Mouse (Mus musculus): Measurements from ENCODE around the gene Igsf3. TPM values are rescaled to one million over a fixed set of nuclear protein-coding genes. Genes with fewer than 3 reads are reported as not detected.
A peak's percentile ranks its signal among the peaks of the same experiment; 100 is the strongest.
"Not testable (repeated sequence)": the region's sequence is repeated elsewhere in the genome, so short reads cannot be mapped to it uniquely, and the experiment has no call there.

Igsf3 gene
- polyA plus RNA-seq, 1 experiment from 2014 or later, result 35.7 TPM

DNA sequence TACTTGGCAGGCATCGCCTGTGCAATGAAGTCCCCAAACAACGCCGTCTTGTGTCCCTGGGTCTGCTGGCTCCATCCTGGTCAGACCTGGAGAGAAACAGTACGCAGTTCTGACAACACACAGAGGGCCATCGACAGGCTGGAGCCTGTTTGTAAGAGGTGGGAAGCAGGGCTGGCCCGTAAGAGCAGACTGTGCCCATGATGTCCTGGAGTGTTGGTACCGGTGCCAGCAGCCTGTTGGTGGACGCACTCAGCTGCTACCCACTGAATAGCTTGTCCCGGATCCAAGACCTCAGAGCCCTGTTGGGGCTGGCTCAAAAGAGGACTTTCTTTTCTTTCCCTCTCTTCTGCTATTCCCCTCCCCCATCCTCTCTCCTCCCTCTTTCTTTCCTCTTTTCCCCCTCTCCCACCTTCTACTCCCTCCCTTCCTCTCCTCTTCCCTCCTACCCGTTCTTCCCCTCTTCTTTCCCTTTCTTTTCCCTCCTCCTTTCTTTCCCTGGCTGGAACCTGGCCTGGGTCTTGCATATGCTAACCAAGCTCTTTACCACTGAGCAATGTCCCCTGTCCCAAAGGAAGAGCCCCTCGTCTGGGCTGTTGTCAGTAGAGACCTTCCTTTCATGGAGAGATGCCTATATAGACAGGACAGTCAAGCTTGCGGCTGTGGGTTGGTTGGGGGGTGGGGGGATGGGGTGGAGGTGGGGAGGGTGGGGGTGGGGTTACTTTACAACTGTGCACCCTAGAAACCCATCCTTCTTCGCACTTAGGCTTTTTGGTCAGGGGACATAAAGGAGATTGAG lies 27.9 kb downstream of the Igsf3 start:
- no peak for DNase-seq (ENCODE audit: low spot score)

DNA sequence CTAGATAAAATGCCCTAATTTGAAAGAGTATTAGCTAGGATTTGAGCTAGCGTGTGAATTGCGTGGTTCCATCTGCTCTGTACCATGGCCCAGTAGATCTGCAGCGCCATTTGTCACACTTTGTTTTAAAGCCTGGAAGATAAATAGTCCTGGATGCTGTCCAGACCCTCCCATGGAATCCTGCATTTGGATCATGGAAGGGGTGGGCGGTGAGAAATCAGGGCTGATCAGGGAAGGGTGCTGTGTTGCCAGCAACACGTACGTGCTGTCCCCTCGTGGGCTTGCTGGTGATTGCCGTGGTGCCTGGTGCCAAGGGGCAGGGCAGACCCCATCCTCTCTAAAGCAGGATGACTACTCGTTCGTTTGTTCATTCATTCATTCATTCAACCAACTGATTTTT lies 28.6 kb downstream of the Igsf3 start:
- DNase-seq (ENCODE audit: low spot score), result no peak

DNA sequence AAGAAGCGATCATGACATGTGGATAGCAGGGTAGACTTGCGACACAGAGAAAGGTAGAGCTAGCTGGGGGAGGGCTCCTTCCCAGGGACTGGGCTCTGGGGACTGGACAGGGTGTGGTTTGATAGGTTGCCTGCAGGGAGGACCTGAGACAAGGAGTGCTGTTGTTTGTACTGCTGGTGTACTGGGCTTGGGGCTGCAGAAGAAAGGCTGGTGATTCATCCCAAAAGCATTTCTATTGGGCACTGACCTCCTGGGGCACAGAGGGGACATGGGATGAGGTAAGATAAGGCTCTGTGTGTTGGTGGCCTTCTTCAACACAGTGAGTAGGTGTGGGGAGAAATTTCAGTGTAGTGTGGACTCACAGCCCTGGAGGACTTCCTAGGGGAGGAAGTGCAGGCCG lies 29.2 kb downstream of the Igsf3 start:
- DNase-seq (ENCODE audit: low spot score), result no peak

DNA sequence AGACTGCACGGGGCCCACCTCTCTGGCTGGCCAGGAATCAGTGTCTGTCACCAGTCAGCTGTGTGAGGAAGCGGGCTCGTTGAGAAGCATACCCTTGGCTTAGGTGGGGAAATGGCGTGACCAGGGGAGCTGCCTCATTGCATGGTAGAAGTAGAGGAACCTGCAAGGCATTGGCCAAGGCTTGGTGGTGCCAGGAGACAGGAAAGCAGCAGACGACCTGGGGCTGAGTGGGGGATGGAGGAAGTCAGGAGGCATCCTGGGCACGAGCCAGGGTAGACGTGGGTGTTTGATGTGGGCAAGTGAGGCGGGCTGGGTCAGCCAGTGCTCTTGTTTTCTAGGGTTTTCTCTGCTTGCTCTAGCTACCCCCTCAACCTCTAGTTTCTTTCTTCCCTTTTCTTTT lies 30.7 kb downstream of the Igsf3 start:
- peak; percentile 58 for DNase-seq (ENCODE audit: low spot score)

DNA sequence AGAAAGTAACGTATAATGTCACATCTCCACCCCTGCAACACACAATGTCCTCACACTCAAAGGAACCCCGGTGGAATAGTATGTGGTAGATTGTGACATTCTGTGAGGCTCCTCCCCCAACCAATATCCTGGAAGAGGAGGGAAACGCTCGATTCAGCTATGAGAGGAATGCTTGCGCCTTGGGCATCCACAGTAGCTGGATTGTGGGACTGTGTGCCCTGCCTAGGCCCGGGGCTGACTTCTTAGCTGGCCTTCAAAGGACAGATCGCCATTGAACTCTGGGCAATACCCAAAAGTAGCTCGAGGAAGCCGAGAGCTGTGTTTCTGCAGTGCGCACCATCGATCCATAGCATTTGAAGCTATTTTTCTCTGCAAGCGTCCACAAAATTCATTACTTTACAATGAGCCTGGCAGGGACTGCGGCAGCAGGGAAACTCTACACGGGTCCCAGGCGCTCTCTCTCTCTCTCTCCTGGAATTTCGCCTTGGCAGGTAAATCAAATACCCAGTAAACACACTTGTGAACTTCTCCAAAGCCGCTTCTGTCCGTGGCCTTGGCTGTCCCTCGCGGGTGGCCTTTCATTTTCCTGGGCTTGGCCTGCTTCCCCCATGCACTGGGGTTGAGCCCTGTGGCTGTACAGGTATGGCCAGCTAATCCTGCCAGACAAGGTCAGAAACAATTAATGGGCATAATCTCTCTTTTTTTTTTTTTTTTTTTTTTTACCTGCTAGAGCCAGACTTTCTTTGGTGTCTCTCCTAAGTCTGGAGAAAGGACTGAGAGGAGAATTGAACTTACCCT lies 32.3 kb downstream of the Igsf3 start:
- DNase-seq (ENCODE audit: low spot score), result no peak

DNA sequence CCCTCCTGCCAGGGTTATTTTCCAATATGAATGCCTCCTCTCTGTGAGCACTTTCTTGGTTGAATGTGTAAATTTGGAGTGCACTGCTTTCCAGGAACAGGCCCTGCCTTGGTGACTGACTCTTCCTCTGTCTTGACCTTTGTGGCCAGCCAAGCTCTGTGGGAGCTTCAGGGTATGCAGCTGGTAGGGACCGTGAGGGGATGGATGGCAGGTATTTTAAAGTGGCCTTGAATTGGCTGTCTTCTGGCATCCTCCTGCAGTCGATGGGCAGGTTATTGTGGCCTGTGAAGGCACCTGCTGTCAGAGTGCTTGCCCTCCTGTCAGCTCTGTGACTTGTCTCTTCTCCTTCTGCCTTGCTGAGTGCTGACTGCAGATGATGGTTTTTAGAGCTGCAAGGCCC lies 33.3 kb downstream of the Igsf3 start:
- no peak for DNase-seq (ENCODE audit: low spot score)

DNA sequence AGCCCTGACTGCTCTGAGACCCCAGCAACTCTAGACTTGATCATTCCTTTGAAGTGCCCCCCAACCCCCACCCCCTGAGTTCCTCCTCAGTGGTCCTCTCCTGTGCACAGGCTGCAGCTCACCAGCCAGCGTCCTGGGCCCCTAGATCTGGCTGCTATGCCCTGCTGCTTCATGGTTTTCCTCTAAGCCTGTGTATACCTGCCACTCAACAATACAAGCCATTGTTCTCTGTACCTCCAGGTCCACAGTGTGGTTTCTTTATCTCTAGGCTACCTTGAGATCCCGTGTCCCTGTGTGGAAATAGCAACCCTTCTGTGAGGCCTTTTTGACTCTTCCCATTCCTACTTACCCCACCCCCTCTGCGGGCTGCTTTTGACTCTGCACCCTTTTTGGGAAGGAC lies 33.9 kb downstream of the Igsf3 start:
- DNase-seq (ENCODE audit: low spot score), result no peak

DNA sequence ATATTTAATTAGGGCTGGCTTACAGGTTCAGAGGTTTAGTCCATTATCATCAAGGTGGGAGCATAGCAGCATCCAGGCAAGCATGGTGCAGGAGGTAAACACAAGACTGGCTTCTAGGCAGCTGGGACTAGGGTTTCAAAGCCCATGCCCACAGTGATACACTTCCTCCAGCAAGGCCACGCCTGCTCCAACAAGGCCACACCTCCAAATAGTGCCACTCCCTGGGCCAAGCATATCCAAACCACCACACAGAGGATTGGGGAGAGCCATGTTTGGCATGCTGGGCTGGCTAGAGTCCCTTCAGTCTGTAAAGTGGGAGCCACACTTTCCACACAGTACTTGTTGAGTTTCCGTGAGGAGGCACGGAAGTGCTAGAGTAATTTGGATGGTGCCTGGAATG lies 34.7 kb downstream of the Igsf3 start:
- DNase-seq (ENCODE audit: low spot score), result peak; percentile 21

DNA sequence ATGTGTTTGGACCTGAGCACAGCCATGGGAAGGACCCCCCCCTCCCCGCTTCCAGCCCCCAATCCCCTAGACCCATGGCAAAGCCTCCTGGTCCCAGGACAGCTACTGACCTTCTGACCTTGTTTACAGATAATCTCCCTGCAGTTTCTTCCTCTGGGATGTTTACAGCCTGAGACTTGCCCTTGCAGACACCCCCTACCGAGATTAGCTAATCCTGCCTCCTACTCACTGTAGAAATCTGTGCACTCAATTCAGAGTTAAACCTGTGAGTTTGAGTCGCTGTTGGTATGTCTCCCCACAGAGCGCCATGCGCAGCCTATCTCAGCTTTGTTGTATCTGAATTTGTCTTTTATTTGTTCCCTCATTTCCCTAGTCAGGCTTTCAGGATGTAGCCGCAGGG lies 35.2 kb downstream of the Igsf3 start:
- DNase-seq (ENCODE audit: low spot score), result no peak

DNA sequence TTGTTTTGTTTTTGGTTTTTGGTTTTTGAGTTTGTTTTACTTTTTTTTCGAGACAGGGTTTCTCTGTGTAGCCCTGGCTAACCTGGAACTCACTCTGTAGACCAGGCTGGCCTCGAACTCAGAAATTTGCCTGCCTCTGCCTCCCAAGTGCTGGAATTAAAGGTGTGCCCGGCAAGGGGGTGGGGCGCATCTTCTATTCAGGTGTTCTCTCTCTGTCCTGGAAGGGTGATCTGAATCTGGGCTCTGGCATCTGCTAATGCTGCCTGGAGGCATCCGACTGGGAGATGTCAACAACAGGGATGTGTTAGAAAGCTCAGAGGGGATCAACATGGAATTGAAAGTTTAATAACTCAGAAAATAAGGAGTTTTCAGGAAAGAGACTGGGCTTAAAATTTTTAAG lies 36.1 kb downstream of the Igsf3 start:
- not testable (repeated sequence) for DNase-seq (ENCODE audit: low spot score)

DNA sequence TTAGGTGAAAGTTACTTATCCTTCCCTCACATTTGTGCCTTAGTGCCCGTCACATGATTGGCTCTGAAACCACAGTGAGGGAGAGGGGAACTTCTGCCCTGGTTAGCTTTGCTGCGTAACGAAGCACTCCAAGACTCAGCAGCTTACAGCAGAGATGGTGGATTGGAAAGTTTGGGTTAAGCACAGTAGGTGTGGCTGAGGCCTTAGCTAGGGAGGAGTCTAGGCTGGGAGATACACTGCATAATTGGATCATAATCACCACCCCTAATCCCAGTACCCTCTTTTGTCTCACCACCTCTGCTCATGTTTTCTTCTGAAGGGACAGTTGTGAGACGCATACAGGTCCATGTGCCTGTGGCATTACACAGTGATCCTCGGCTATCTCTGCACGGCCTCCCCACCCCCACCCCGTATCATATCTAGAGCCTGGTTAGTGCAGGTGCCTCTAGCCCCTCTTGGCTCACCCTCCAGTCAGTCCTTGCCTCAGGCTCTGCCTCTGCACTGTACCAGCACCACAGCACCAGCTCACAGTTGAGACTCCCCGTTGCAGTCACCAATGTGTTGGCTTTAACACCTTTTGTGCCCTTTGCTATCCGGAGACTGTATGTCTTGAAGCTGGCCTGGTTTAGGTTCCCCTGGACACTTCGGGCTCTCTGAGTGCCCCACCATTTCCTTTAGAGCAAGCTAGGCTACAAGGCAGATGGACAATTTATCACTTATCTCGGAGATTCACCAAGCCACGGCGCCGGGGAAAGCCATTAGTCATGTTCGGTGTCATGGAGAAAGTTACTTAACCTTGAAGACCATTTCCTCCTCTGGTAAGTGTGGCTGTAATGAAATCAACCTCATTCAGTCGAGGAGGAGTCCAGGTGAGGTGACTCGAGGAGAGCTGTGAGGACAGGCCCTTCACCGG lies 42.1 kb downstream of the Igsf3 start:
- DNase-seq (ENCODE audit: low spot score), result no peak

DNA sequence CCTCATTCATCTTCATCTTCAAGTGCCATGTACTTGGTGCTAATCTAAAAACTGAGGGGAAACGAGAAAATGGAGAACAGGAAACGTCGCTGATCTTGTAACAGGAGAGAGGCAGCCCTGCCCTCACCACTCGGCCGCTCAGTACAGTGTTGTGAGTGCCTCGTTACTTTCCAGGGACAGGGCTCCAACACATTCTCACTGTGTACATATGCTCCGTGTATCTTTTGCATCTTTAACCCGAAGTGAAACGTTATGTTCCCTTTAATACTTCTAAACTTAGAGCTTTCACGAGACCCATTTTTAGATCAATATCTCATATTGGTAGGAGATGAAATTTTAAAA lies 42.7 kb downstream of the Igsf3 start:
- DNase-seq (ENCODE audit: low spot score), result no peak

DNA sequence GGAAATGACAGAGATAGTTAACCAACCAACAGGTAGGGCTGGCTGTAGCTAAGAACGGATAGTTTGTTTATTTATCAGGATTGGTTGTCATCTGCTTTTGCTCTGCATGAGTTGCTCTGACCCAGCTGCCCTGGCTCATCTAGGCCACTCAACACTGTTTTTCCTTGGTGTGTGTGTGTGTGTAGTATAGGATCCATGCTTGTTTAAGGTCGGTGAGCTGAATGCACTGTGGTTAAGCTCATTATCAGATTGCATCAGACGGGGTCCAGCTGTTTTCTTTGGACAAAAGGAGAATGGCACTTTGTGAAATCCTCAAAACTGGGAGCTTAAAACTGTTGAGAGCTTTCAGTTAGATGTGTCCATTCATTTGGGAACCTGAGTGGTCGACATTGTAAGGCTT lies 46.3 kb downstream of the Igsf3 start:
- no peak for DNase-seq (ENCODE audit: low spot score)

DNA sequence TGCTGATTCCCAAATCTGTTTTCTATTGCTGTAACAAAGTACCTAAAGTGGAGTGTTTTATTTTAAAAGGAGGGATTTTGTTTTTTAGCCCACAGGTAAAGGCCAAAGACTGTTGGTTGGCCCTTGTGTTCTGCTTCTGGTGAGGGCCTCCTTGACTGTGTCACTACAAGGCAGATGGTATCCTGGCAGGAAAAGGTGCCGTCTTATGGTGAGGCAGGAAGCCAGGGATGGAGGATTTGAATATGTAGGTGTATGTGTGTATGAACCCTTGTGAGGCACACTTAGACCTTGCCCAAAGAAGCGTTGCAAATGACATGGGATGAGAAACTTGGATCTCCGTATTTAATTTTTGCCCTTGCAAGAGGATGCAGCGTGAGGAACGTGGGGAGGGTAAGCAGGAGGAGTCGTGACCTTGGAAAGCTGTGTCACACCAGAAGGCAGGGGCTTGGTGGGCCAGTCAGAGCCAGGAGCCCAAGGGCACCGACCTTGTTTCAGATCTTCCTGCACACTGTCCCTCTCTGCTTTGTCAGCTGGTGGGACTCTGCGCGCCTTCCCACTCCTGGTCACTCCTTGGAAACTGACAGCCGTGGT lies 47.5 kb downstream of the Igsf3 start:
- no peak for DNase-seq (ENCODE audit: low spot score)

DNA sequence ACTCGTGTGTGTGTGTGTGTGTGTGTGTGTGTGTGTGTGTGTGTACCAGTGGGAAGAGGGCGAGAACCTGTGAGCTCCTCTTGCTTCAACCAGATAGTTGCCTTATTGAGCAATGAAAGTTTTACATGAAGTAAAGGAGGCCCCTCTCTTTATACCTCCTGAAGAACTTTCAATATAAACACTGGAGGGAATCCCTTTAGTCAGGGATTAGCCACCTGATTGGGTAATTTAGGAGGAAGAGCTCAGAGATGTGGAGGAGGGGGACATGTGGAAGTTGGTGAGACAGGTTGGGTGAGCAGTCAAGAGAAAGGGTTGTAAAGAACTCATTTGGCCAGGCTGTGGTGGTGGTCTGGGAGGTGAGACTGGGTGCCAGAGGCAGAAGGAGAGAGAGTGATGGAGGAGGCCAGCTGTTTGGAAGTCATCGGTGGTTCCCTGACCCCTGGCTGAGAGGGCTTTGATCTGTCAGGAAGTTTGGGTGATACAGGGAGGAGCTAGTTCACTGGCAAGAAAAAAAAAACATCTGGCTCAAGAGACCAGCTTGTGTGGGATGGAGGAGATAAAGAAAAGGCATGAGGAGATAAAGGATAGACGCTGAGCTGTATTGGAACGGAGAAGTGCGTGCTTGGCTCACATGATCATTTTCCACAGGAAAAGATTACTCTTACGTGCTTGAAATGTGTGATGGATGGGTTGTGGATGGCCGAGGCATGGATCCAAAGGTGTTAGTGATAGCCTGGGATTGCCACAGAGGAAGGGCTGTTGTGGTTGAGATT lies 53.3 kb downstream of the Igsf3 start:
- DNase-seq (ENCODE audit: low spot score), result no peak

DNA sequence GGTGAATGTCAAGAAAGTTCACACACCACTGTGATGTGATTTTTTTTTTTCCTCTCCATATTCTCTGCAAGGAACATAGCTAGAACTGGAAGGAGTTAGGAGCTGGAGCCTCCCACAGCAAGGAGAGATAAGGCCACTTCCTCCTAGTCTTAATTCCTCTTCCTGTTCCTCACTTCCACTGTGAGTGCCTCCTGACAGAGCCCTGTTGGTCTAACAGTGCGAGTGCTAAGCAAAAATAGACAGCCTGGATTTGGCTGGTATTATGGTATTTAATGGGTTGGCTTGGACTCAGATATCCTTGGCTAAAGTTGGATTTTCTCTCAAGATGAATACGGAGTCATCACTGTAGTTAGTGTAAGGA lies 53.9 kb downstream of the Igsf3 start:
- no peak for DNase-seq (ENCODE audit: low spot score)

DNA sequence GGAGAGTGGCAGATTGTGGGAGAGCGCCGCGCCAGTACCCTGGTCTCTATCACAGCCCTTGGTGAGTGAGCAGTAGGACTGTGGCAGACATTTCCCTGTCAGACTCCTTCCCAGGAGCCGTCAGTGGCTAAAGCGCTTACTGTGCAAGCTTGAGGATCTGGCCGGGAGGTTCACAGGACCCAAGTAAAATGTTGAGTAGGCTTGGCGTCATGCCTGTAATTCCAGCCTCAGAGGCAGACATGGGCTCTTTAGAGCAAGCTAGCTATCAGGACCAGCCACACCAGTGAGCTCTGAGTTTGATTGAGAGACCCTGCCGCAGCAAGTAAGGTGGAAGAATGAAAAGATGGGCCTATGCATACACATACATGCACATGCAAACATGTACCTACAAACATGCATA lies 58.8 kb downstream of the Igsf3 start:
- no peak for DNase-seq (ENCODE audit: low spot score)

DNA sequence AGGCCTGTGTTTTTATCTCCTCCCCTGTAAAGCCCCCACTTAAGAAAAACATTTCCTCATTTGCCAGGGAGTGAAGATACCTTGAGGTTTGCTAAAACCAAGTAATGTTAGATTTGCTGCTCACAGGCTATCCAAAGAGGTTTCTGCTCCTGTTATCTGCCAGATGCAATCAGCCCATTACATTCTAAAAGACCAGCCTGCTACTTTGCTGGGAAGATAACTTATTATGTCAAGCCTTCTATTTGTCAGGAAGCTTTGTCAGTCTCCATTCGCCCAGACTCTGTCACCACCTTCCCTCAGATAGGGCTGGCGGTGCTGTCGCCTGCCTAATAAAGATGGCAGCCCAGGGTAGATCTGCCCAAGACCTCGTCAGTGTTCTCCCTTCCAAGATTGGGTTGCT lies 59.6 kb downstream of the Igsf3 start:
- no peak for DNase-seq (ENCODE audit: low spot score)

DNA sequence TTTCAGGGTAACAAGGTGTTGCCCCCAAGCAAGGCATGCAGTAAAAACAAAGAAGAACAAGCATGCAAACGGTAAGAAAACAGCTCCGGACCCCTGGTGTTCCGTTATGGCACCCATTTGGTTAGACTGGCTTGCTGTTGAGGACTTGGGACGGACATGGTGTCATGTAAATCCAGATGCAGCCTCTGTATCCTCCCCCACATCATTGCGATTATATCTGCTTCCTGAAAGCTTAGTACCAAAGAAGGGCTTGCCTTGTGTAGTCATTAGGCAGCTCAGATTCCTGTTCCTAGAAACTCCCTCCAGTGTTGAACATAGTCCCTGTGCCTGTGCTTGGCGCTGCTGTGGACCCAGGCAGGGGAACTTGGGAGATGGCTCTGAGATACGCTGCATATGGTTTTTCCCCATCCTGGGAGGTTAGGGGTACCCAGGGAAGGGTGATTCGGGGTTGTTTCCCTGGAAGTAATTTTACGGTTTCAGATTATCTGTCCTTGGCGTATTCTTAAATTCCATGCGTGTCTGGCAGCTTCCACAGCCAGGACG lies 60.2 kb downstream of the Igsf3 start:
- DNase-seq (ENCODE audit: low spot score), result no peak

DNA sequence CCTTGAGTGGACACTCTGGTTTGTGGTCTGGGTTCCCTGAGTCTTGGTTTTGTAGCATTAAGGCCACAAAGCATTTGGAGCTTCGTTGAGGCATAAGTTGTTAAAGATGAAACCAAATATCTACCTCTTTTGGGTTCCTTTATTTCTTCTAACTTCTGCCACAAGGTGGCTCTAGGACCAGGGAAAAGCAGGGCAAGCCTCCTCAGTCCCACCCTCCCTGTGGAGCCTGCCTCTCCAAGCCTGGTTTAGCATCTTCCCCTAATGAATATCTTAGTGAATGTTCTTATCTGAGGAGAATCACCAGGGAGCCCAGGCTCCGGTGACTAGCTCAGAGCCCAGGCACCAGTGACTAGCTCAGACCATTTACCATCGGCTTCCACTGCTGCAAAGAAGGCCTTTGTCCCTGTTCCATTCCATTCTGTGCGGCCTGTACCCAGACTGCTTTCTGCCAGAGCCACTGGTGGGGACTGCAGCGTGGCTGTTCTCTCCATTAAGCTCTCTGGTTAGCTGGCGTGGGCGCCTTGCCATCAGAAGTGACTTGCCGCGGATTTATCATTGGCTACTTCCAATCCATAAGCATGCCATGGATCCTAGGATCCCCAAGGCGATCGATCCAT lies 66.5 kb downstream of the Igsf3 start:
- DNase-seq (ENCODE audit: low spot score), result no peak

Measured in thymus, postnatal 0 days (tissue).